Mouse (Mus musculus) forebrain, postnatal 0 days (tissue): Measurements from ENCODE around the gene Abca17. TPM values are rescaled to one million over a fixed set of nuclear protein-coding genes. Genes with fewer than 3 reads are reported as not detected.

Experiments used
- ATAC-seq: fragments of 200-750 bp; cut with Nextera tagmentation; 2 replicates; pipeline ENCODE4 v1.8.0; 2017; ENCODE audit warnings: mild to moderate bottlenecking, moderate library complexity
- DNase-seq: peaks from one replicate; pipeline ENCODE4 v3.0.0-alpha.2; 2015
- H3K27ac ChIP-seq: fragments of 300-500 bp; sonication (generic); 2 replicates; pipeline ENCODE4 v1.5.1; 2014; ENCODE audit warnings: low read depth, mild to moderate bottlenecking, antibody characterized with exemption, low read length, moderate library complexity, mixed read lengths
- H3K27me3 ChIP-seq: fragments of 300-500 bp; sonication (generic); 2 replicates; pipeline ENCODE4 v1.6.1; 2014; ENCODE audit warnings: mild to moderate bottlenecking, low read length, mixed read lengths; ENCODE audit not compliant: insufficient read depth
- H3K36me3 ChIP-seq: fragments of 300-500 bp; sonication (generic); 2 replicates; pipeline ENCODE4 v1.6.1; 2014; ENCODE audit warnings: mild to moderate bottlenecking, moderate library complexity; ENCODE audit not compliant: insufficient read depth
- H3K4me1 ChIP-seq: fragments of 300-500 bp; sonication (generic); 2 replicates; pipeline ENCODE4 v1.6.1; 2014; ENCODE audit warnings: antibody characterized with exemption; ENCODE audit not compliant: insufficient read depth
- H3K4me2 ChIP-seq: fragments of 300-500 bp; sonication (generic); 2 replicates; pipeline ENCODE4 v1.6.1; 2014; ENCODE audit warnings: low read depth, mild to moderate bottlenecking, moderate library complexity
- H3K4me3 ChIP-seq: fragments of 300-500 bp; sonication (generic); 2 replicates; pipeline ENCODE4 v1.5.1; 2014; ENCODE audit warnings: low read depth, low read length, mixed read lengths
- H3K9ac ChIP-seq: fragments of 300-500 bp; sonication (generic); 2 replicates; pipeline ENCODE4 v1.6.1; 2014; ENCODE audit warnings: mild to moderate bottlenecking
- H3K9me3 ChIP-seq: fragments of 300-500 bp; sonication (generic); 2 replicates; pipeline ENCODE4 v1.6.1; 2016; ENCODE audit warnings: low read length
- CTCF ChIP-seq: sonication (generic); IDR thresholded peaks from 2 replicates; pipeline ENCODE4 v1.5.1; 2016; ENCODE audit warnings: antibody characterized with exemption, control low read depth, low read depth
- WGBS: fragments of 180-500 bp; shearing (Covaris S2); extraction: QIAGEN DNeasy Blood & Tissue Kit; methylation state at CpG from one replicate; pipeline ENCODE4 v1.1.7; 2014; 5-methylcytosine and 5-hydroxymethylcytosine counted together
- polyA plus RNA-seq: library from polyadenylated mRNA; unstranded; fragments of >200 nt; fragmentation: Nextera tagmentation; extraction: Ambion mirVana; gene quantifications from 2 replicates; pipeline ENCODE4 v1.2.1, GENCODE M21; 2015
- total RNA-seq: library from RNA; depleted of rRNA; stranded (reverse); fragments of >200 nt; gene quantifications from 2 replicates; pipeline ENCODE4 v1.2.3, GENCODE M21; 2014

Gene Abca17
- total and polyA plus RNA-seq, 2 experiments from 2014 or later, result 0.62 to 0.86 TPM

DNA sequence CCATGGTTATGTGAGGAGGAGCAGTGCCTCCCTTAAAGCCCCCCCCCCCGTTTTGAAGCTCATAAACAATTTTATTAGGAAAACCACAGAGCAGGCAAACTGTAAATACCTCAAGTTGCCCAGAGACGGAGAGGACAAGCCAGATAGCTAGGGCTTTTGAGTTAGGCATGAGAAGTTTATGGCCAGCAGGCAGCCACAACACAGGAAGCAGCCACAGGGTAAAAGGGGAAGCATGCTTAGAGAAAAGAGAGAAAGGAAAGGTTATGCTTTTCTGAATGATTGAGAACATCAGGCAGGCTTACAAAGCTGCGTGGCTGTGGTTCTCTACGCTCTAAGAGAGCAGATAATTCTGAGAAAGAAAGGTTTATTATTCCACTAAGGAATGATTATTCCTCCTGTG is 90.4 kb downstream of the Abca17 start:
- DNase-seq (no peak), ATAC-seq (no peak)
- Histone ChIP-seq H3K4me3 (no peak overlapping the region), H3K27ac (no peak overlapping the region), H3K27me3 (no peaks in the 10 kb centered on the region), H3K36me3 (no peaks in the 10 kb centered on the region), H3K4me1 (no peaks in the 10 kb centered on the region), H3K9me3 (no peaks in the 10 kb centered on the region), H3K9ac (no peak overlapping the region), H3K4me2 (no peak overlapping the region)
- WGBS, result 73% methylated on average over 4 of the region's 4 CpGs
- no peak for TF ChIP-seq CTCF

DNA sequence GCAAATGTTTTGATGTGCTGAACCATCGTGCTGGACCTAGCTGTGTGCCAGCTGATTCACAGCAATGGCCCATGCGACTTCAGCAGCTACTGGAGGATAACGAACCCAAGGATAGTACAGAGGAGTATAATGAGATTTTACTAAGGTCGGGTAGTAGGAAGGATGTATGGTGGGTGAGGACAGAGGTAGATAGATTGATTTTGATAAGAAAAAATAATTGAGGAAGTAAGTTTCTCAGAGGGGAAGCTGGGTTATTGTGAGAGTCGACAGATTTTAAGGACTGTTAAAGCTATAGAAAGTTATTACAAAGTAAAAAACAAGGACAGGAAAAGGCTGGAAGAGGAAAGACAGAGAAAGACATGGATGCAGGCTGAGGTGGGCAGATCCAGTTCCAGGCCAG is 91.2 kb downstream of the Abca17 start:
- no peaks in the 10 kb centered on the region for H3K27me3 ChIP-seq
- H3K4me1 ChIP-seq, result no peaks in the 10 kb centered on the region
- WGBS, result 67% methylated on average over 5 of the region's 5 CpGs
- no peak overlapping the region for H3K9ac ChIP-seq
- no peaks in the 10 kb centered on the region for H3K9me3 ChIP-seq
- ATAC-seq (no peak), DNase-seq (no peak)
- H3K4me3 ChIP-seq, result no peak overlapping the region
- H3K36me3 ChIP-seq, result no peaks in the 10 kb centered on the region
- no peak for TF ChIP-seq CTCF
- H3K4me2 ChIP-seq, result no peak overlapping the region
- H3K27ac ChIP-seq, result no peak overlapping the region

DNA sequence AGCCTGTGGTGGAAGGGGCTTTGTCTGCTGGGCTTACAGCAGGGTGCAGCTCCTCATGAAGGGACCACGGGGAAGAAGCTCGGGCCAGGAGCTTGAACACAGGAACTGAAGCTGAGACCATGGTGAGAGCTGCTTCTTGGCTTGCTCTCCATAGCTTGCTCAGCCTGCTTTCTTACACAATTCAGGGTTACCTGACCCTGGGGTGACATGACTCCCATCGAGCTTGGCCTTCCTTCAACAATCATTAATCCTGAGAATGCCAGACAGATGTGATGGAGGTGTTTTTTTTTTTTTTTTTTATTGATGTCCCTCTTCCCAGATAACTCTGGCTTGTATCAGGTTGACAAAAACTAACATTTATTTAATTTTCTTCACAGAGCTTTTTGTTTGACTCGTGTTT is 91.9 kb downstream of the Abca17 start:
- Histone ChIP-seq H3K9ac (no peak overlapping the region), H3K4me1 (no peaks in the 10 kb centered on the region), H3K36me3 (no peaks in the 10 kb centered on the region), H3K9me3 (no peaks in the 10 kb centered on the region), H3K27me3 (no peaks in the 10 kb centered on the region), H3K4me3 (no peak overlapping the region), H3K27ac (no peak overlapping the region), H3K4me2 (no peak overlapping the region)
- DNase-seq (no peak), ATAC-seq (no peak)
- WGBS, result 71% methylated on average over 4 of the region's 4 CpGs
- TF ChIP-seq CTCF, result no peak

DNA sequence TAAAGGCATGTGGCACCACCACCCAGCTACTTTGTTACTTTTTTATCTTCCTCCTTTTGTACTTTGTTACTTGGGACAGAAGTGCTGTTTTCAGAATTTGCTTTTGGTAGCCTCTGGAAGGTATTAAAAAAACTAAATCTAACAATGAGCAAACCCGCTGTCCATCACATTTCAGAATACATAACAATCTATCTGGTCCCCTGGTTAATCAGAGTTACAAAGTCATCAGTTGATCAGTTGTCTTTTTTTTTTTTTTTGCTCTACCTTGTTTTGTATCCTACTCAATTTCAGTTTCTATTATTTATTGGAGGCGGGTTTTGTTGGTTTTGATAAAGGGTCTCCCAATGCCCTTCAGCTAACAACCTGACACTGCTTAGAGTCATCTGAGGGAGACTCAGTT is 98.5 kb downstream of the Abca17 start:
- H3K9me3 ChIP-seq, result no peaks in the 10 kb centered on the region
- H3K27me3 ChIP-seq, result no peaks in the 10 kb centered on the region
- no peak overlapping the region for H3K4me2 ChIP-seq
- WGBS, result 93% methylated on average over 2 of the region's 2 CpGs
- no peak for TF ChIP-seq CTCF
- H3K4me3 ChIP-seq, result no peak overlapping the region
- H3K36me3 ChIP-seq, result peaks cover 6% of the 10 kb centered on the region; the same call in 1 of the 2 replicates
- H3K9ac ChIP-seq, result no peak overlapping the region
- 0 out of 2 replicates have a peak, but pooled peaks cover 7% of the 10 kb centered on the region for H3K4me1 ChIP-seq
- no peak for ATAC-seq
- no peak overlapping the region for H3K27ac ChIP-seq
- no peak for DNase-seq

DNA sequence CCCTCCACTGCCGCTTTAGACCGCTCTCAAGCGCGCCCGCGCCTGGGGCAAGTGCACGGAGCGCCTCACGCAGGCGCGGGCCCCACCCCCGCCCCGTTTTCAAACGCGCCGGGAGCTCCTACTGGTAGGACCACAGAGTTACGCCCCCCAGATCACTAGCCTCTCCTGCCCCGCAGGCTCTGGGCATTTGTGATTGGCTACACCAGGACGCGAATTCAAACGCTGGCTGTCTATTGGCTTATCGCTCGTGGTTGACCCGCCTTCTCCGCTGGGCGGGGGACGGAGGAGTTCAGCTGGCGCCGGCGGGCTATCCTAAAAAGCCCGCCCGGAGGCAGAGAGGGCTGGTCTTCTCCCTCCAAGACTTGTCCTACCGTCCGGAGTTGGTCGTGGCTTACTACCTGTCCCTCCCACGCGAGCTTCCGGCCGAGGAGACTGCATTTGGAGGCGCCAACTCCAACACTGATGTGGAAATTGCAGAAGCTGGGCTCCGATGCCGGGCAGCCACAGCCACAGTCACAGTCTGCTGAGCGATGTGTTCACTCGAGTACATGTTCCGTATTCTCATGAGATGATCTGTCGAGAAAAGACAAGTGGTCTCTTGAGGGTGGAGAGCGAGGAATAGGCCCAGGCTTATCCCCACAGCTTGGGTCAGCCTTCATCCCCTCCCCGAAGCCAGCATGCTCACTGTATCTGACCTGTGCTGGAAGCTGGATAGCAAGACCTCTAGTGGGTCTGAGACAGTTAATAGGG is 99.4 kb downstream of the Abca17 start, which contains the start of gene Ccnf:
Gene Ccnf (minus strand): TSS at position 165 of the 750 bp plus-strand sequence.
- under 1% methylated on average over 48 of the region's 48 CpGs for WGBS
- H3K4me3 ChIP-seq, result peak within 1 kb of the TSS; percentile 57
- peak; percentile 98 for DNase-seq
- no peaks in the 10 kb centered on the region for H3K27me3 ChIP-seq
- no peaks in the 10 kb centered on the region for H3K9me3 ChIP-seq
- peak within 1 kb of the TSS; percentile 60 for H3K9ac ChIP-seq
- peaks cover 6% of the 10 kb centered on the region; the same call in 1 of the 2 replicates for H3K36me3 ChIP-seq
- TF ChIP-seq CTCF, result peak; percentile 68
- H3K4me1 ChIP-seq, result 0 out of 2 replicates have a peak, but pooled peaks cover 7% of the 10 kb centered on the region
- H3K27ac ChIP-seq, result 0 out of 2 replicates have a peak within 1 kb of the TSS, but pooled peaks have one; percentile 21
- ATAC-seq, result peak; percentile 100
- H3K4me2 ChIP-seq, result peak within 1 kb of the TSS; percentile 83

DNA sequence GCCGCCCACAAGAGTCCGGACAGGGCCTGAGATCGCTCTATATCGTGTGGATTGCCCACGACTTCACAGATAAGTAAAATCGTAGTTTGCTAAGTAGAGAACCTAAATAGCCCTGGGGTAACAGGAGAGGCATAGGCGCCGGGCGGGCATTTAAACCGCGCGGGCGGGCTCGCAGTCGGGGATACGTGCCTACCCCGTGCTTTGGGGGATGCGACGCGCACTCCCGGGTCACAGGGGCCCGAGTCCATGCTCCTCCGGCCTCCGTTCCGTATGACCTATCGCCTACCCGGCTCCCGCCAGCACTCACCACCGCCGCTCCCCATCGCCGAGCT is 99.9 kb downstream of the Abca17 start:
- Histone ChIP-seq H3K36me3 (peaks cover 6% of the 10 kb centered on the region; the same call in 1 of the 2 replicates), H3K4me2 (peak overlapping the region; percentile 83), H3K9ac (peak overlapping the region; percentile 60), H3K27me3 (no peaks in the 10 kb centered on the region), H3K4me1 (0 out of 2 replicates have a peak, but pooled peaks cover 7% of the 10 kb centered on the region), H3K9me3 (no peaks in the 10 kb centered on the region), H3K4me3 (peak overlapping the region; percentile 57), H3K27ac (no peak overlapping the region)
- WGBS, result under 1% methylated on average over 32 of the region's 32 CpGs
- no peak for TF ChIP-seq CTCF
- ATAC-seq, result peak; percentile 63
- DNase-seq, result no peak

DNA sequence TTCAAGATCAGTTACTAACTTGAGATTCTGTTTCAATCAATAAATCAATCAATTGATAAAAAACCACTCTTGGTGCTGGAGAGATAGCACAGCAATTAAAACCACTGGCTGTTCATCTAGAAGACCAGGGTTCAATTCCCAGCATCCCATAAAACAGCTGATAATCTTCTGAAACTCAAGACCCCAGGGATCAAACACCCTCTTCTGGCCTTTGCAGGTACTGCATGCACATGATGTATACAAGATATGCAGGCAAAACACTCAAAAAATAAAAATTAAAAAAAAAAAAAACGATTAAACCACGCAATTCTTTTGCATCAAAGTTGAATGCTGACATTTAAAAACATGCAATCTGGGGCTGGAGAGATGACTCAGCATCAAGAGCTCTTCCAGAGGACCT is 102.2 kb downstream of the Abca17 start:
- H3K27me3 ChIP-seq, result no peaks in the 10 kb centered on the region

More for the DNA sequence above, 102.2 kb downstream of the Abca17 start:
- H3K4me2 ChIP-seq, result no peak overlapping the region
- no peaks in the 10 kb centered on the region for H3K9me3 ChIP-seq
- DNase-seq, result no peak
- H3K9ac ChIP-seq, result no peak overlapping the region
- H3K4me3 ChIP-seq, result no peak overlapping the region
- H3K27ac ChIP-seq, result no peak overlapping the region
- ATAC-seq, result no peak
- TF ChIP-seq CTCF, result peak; percentile 37
- 97% methylated on average over 2 of the region's 2 CpGs for WGBS
- H3K36me3 ChIP-seq, result peaks cover 20% of the 10 kb centered on the region
- H3K4me1 ChIP-seq, result 0 out of 2 replicates have a peak, but pooled peaks cover 7% of the 10 kb centered on the region
